Mouse (Mus musculus): ENCODE measurements around the gene Zfp189.

DNA sequence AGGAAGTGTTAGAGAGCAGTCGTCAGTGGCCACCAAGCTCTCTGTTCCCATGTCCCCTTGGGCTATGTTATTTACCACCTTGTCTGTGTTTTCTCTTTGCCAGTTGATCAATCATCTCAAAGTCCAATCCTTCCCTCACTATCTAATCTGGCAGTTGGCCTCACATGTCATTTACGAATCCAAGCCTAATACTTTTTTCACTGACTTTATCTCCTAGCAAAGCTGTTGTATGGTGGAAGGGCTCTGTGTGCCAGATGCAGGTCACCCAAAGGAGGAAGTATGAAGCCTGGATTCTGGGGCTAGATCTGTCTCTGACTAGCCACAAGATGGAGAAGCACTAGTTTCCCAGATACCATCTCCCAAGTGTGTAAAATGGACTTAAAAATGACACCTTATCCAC is 37.2 kb downstream of the Zfp189 start:
- TF ChIP-seq CTCF (IDR thresholded peaks at IDR 0.05; ENCODE audit: low read depth, low read length) (no peak), GATA1 (IDR thresholded peaks at IDR 0.05; ENCODE audit: borderline replicate concordance, low read length) (no peak), GATA2 (IDR thresholded peaks at IDR 0.05; ENCODE audit: borderline replicate concordance, low read depth, low read length) (no peak)

Data from G1E (cell line).